Mouse (Mus musculus) layer of hippocampus, adult 8-10 months (tissue): ENCODE measurements around the gene Hyou1. TPM values are rescaled to one million over a fixed set of nuclear protein-coding genes. Genes with fewer than 3 reads are reported as not detected.
A peak's percentile ranks its signal among the peaks of the same experiment; 100 is the strongest.
"Not testable (repeated sequence)": the region's sequence is repeated elsewhere in the genome, so short reads cannot be mapped to it uniquely, and the experiment has no call there.

ENCODE experiments used
- DNase-seq, 2 experiments: peaks; one replicate each; pipeline ENCODE4 v3.0.0; 2022; ENCODE audit warnings: low spot score in 2 of 2
- total RNA-seq, 4 experiments: library from RNA; stranded (reverse); gene quantifications; 2 replicates each; pipeline ENCODE4 v1.2.4; 2022

The Hyou1 gene
- 100 to 1,000 TPM in 3 of 4 experiments, 10 to 100 TPM in 1; 96.8 to 147 (median 121) TPM for total RNA-seq

DNA sequence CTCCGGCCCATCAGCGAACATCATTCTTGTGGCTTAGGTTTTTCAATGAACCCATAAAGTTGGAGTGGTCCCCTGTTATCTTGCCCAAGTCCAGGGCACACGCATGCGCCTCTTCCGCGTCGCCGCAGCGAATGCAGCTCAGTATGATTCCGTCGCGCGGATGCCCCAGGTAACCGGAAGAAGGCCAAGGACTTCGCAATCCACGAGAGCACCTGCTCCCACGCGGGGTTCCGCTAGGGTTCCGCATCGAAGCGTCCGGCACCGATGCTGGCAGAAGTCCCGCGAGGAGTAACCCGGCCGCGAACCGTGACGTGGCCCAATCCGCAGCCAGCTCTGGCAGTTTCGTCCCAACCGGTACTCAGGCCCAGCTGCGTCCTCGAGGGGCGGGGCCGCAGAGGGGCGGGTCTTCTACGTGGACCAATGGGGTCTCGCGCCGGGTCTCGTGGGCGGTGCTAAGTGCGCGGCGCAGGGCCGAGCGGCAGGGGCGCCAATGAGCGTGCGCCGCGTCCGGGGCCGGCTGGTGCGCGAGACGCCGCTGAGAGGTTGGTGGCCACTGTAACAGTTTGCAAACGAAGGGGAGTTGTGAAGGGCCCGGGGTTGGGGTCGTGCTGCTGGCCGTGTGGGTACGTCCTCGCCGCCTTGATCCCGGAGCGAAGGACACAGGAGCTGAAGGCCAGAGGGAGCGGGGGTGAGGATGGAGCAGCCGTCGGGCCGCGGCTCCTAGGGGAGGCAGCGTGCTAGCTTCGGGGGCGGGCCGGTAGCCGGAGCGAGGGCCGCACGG is at the start of gene Hyou1:
Gene Hyou1 (plus strand): TSS at position 437 of the 781 bp plus-strand sequence.
- peak; percentile 98 to 99 for DNase-seq

DNA sequence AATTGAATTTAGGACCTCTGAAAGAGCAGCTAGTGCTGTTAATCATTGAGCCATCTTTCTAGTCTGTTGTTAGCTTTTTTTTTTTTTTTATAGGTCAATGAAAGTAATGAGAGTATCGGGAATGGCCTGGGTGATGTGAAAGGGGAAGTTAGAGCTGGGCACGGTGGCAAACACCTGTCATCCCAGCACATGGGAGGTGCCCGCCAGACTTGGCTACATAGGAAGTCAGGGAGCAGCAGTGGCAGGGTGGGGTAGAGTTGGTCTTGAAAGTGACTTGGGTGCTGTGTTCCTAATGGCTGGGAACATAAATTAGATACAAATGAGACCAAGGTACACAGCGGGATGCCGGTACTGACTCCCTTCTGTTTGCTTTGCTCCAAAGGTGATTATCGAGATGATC is 48.6 kb upstream of the Hyou1 start:
- no peak for DNase-seq

DNA sequence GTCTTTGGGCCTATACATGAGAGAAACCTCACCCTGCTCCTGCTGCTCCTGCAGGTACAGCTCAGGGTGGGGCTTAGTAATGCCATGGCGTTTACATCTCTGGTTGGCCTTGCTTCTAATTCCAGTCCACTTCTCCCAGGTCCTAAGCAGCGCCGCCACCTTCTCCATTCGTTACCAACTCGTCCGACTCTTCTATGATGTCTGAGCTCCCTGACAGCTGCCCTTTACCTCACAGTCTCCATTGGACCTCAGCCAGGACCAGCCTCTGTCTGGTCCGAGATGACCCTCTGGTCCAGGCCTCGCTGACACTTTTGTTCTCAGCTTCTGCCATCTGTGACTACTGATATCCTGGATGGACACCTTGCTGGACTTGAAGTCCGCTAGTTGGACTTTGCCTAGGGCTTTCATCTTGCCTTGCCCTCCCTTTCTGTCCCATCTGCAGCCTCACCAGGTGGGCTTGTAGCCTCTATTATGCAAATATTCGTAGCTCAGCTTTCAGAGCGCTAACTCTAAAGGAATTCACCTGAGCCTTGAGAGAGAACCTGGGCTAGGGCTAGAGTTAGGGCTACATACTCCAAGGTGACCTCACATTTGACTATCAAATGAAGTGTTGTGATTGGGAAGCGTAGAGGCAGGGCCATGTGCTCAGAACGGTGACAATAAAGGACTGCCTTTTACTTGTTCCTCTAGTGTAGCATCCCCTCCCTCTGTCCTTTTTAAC is 46.2 kb upstream of the Hyou1 start:
- DNase-seq, result no peak

DNA sequence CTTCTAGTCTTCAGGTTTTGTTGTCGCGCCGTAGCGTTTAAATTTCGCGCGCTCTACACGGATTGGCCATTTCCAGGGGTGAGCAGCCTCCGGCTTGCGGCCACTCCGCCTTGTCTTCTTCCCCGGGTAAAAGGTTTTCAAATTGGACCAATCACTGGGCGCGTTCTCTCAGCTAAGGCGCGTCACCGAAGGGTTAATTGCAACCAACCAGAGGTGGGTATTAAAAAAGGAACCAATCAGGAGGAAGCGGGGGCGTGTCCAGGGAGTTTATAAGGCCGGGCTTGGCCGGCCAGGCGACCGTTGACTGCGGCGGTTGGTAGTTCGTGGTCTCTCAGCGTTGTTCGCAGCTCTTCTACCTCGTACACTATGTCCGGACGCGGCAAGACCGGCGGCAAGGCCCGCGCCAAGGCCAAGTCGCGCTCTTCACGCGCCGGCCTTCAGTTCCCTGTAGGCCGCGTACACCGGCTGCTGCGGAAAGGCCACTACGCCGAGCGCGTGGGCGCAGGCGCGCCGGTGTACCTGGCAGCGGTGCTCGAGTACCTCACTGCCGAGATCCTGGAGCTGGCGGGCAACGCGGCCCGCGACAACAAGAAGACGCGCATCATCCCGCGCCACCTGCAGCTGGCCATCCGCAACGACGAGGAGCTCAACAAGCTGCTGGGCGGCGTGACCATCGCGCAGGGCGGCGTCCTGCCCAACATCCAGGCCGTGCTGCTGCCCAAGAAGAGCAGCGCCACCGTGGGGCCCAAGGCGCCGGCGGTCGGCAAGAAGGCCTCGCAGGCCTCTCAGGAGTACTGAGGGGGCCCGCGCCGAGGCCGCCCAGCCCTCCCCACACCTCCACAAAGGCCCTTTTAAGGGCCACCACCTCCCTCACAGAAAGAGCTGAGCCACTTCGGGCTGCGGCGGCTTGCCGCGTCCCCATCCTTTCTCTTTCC is 44.6 kb upstream of the Hyou1 start, which contains the start of gene H2afx:
Gene H2afx (plus strand): TSS at position 299 of the 935 bp plus-strand sequence.
- DNase-seq, result peak; percentile 99 to 100

DNA sequence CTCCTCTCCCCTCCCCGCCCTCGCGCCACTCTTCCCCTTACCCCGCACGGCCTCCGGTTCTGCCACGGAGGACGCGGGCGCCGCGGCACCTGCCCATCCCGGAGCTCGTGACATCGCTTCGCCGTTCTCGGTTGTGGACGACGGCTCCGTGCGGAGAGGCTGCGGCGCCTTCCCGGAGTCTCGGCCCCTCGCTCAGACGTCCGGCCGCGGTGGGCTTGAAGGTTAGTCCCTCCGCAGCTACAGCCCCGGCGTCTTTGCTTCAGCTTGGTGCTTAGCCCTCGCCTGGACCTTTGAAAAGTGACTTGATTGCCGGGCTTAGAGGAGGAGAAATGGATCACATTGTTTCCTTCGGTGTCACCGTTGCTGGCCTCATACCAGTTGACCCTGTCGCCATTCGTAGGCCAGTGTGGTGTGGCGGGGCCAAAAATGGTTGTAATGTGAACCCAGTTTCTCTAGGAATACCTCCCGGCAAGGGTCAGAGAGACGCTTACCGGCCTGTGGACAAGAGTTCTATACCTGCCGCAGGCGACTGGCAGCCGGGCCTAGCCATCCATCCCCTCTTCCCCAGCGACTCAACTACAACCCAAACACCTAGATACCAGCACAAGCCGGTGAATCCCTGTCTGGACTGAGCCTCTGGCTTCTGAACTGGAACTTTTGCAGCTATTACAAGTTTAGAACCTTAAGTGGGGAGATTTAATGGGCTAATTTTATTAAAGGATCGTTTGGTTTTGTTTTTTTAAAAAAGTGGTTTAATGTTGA is 43.8 kb upstream of the Hyou1 start:
- no peak for DNase-seq

DNA sequence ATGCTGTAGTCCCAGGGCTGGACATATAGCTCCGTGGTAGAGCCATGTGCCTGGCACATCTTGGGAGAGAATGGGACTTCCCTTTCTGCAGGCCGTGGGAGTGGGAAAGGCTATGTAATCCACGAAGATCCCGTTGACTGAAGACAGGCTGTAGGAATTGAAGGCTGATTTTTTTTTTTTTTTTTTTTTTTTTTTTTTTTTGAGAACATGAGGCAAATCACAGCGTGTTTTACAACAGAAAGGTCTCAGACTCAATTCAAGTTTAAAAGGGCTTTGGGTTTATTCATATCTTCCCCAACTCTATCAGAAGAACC is 43.2 kb upstream of the Hyou1 start:
- DNase-seq, result no peak

DNA sequence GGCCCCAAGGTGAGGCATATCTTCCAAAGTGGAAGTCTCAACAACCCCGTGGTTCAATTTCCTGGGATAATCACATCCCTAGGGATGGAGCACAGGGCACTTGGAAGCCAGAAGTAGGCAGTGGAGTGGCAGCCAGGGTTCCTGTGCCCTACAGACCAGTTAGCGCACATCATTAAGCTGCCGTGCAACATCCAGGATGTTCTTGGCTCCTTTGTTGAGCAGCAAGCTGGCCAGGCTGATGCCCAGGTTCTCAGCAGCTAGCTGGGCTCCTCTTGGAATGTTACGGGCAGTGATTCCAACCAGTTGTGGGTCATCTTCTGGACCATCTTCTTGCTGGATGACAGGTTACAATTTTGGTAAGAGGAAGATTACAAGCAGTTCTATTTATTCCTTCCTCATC is 42.8 kb upstream of the Hyou1 start:
- not testable (repeated sequence) for DNase-seq

DNA sequence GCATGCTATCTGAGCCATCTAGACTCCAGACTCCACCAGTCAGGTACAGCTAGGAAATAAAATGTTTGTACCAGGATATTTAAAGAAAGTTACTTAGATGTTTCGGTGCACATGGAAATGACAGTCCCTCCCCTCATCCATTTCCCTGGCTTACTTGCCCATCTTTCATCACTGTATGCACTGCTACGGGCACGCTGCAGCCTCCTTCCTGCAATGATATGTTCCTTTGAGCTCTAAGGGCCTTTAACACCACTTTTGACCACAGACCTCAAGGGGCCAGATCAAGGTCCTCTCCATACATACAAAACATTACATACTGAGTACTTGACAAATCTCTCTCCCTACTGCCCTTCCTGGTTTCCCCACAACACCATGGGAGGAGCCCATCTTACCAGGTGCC is 42.3 kb upstream of the Hyou1 start:
- DNase-seq, result no peak

DNA sequence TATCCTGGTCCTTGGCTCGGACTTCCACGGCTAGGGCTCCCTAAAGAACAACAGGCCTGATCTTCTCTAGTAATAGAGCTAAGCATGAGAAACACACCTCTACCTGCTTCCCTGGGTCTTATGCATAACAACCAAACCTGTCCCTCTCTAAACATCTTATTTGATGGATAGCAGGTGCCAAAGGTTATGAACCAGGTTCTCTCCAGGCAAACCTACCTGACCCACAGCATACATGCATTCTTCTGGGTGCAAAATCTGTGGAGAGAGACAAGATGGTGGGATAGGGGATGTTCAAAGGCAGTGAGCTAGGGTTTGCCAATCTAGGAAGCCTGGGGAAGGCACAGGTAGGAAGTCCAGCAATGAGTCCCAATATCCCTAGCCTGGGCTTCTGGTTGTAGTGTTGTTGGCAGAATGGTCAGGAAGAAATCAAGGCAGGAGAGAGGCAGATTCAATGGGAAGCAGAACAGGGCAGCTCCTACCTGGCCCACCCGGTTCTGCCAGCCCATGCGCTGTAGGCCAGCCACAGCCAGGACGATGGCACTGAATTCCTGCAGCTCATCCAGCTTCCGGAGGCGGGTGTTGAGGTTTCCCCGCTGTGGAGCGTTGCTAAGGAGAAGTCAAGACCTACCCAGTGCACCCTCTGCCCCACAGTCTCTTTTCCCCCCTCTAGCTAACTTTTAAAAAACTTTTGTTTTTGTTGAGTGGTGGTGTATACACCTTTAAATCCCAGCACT is 41.7 kb upstream of the Hyou1 start:
- no peak for DNase-seq

DNA sequence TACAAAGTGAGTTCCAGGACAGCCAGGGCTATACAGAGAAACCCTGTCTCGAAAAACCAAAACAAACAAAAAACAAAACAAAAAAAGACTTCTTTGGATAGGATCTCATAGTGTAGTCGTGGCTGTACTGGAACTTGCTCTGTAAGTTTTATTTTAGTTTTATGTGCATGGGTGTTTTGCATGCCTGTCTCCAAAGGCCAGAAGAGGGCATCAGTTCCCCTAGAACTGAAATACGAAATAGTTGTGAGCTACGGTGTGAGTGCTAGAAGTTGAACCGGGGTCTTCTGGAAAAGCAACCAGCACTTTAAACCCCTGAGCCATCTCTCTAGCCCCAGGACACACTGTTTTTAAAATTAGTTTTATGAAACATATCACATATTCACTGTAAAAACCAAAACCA is 40.7 kb upstream of the Hyou1 start:
- no peak for DNase-seq

DNA sequence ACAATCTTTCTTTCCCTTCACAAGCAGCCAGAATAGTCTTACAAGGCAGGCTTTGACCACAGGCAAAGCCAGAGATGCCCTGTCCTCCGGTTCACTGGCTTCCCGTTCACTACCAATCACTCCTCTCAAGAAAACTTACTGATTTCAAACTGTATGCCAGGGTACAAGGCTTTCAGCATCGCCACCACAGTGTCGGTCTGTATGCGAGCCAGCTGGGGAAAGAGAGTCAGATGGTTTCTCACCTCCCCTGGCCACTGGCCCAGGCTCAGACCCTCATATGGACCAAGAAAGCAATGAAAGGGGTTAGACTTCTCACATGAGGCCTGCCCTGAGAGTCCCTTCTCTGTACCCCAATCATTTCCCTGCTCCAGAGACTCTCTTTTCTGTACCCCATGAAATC is 37.8 kb upstream of the Hyou1 start:
- no peak for DNase-seq

DNA sequence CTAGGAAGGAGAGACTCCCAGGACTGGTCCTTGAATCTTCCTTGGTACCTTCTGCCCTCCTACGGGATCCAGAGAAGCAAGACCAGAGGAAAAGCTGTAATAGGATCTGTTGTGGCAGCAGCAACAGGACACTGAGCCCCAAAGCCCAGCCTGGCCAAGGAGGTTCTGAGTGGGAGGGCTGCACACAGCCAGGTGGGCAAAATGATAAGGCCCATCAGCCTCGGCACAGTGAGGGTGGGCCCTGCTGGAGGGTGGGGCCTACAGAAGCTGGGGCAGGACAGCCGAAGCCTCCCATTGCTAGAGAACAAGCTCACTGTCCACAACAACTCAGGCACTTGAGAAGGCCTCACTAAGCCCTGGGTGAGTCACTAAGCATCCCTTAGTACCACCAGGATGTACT is 37.1 kb upstream of the Hyou1 start:
- DNase-seq, result no peak

DNA sequence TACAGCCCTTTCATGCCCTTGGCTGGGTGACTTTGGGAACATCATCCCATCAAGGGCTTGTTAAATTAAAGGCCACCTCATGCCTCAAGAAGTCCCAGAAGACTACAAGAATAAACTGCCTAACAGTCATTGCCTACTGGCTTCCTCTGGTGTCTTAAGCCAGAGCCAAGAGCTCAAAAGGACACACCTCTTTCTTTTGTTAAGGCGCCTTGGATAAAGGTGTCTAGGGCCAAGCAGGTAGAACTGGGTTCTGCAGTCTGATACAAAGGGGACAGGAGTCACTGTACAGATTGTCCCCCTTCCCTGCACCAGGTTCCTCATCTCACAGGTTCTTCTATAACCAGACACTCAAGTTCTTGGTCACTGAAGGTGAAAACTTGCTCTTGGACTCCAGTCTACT is 36.7 kb upstream of the Hyou1 start:
- no peak for DNase-seq

DNA sequence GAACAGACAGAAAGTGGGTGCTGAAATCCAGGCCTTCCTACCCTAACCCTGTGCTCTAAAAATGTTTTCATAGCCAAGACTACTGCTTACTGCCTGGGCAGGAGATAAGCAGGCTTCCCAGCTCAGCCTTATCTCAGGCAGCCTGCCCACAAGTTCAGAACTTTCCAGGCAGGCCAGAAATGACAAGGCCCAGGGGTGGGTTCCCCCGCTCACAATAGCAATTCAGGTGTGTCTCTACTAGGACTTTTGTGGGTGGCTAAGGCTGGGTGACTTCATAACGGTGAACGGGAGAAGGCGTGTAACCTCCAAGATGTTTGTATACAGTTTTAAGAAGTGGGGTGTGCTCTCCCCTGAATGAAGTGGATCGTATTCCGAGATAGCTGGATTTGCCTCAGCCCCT is 36.0 kb upstream of the Hyou1 start:
- DNase-seq, result no peak

DNA sequence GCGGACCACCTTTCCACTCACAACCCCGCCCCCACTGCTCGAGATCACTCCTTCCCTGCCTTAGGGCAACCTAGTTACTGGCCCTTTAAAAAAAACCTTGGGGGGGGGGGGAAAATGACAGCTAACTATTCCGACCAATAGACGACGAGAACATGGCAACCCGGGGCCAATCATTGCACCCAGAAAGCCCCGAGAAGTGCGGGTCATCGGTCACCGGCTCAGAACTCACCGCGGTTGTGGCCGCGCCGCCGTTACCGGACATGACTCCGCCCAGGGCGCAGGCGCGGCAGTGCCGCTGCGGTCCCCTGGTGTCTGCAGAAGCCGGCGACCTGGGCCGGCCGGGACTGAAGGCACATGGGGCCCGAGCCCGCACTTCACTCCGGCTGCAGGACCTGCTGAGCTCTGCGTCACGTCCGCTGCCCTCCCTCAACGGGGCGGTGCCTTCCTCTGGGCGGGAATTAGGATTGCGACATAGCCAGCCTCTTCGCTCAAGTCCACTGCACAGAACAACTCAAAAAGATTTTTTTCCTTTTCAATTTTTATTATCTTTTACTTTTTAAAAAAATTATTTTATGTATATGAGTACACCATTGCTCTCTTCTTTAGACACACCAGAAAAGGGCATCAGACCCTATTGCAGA is 35.4 kb upstream of the Hyou1 start, which contains the start of gene Hmbs:
Gene Hmbs (minus strand): TSS at position 448 of the 641 bp plus-strand sequence.
- peak; percentile 82 to 84 for DNase-seq

DNA sequence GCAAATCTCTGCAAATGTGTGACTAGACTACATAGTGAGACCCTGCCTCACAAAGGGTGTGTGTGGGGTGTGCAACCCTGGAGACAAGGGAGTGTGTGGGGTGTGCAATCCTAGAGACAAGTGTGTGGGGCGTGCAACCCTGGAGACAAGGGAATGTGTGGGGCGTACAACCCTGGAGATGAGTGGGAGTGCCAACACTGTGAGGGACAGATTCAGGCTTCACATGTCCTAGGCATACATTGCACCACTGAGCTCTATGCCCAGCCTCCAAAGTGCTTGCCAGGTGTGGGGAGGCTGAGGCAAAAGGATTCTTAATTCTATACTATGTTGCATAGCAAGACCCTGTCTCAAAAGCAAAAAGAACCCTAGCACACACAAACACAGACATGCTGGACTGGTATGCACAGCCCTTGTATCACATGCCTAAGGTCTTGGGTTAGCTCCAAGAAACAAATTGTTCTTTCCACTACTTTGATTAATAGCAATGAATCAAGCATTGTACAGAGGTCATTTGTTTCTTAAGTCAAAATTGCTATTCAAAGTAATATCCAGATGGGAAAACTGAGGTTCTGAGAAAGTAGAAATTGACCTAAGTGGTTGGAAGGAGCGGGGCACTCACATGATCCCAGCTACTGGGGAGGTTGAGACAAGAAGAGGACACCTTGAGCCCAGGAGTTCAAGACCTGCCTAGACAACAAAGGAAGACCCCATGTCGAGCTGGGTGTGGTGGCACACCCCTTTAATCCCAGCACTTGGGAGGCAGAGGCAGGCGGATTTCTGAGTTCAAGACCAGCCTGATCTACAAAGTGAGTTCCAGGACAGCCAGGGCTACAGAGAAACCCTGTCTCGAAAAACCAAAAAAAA is 33.5 kb upstream of the Hyou1 start:
- DNase-seq, result peak in 1 of 2 experiments; percentile 50

DNA sequence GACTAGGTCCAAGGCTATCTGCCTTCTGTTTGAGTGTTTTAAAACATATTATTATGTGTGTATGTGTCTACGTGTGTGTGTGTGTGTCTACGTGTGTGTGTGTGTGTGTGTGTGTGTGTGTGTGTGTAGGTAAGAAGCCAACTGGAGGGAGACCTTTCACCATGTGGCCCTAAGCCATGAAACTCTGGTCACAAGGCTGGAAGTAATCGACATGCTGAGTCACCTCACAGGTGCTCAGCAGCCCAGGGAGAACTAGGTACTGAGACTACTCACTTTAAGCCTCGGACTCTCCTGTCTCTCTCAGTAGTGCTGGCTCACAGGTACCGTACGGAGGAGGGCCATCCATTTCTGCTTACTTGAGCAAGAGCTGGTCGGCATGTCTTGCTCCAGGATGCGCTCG is 32.1 kb upstream of the Hyou1 start:
- no peak for DNase-seq

DNA sequence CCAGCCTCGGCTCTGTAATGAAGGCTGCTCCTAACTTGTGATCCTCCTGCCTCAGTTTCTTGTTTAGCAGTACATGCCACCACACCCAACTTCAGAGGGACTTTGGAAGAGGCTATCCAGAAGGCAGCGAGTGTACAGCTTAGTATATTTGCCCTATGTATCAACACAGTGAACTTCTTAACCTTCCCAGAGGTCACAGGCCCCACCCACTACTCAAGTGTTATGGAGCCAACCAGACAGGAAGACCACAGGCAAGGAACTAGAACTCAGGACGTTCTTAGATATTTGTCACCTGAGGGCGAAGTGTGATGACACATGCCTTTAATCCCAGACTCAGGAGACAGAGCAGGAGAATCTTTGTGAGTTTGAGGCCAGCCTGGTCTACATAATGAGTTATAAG is 31.7 kb upstream of the Hyou1 start:
- no peak for DNase-seq

DNA sequence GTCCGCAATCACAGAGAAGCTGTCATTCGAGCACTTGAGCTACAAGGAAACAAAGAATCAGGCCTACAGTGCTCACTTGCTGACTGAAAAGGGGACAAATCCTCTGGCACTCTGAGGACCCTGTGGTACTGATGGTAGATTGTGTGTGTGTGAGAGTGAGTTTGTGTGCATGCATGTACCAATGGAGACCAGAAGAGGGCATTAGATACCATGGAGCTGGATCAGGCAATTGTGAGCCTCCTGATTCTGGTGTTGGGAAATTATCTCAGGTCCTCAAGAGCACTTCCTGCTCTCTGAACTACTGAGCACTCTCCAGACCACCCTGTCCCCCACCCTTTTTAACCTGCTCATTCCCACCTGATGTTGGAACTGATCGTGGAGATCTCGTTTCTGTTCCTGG is 30.7 kb upstream of the Hyou1 start:
- DNase-seq, result no peak
